Mouse (Mus musculus) limb, embryonic 14.5 days (tissue): Measurements from ENCODE around the gene 1700009N14Rik. TPM values are rescaled to one million over a fixed set of nuclear protein-coding genes. Genes with fewer than 3 reads are reported as not detected.

ENCODE experiments used
- ATAC-seq: fragments of 200-750 bp; cut with Nextera tagmentation; 2 replicates; pipeline ENCODE4 v1.8.0; 2017; ENCODE audit warnings: low read depth, moderate number of reproducible peaks, moderate TSS enrichment; ENCODE audit not compliant: low FRiP score
- DNase-seq: peaks from one replicate; pipeline ENCODE4 v3.0.0-alpha.2; 2015; ENCODE audit warnings: low spot score
- H3K27ac ChIP-seq: fragments of 300-500 bp; sonication (generic); replicated peaks from 2 replicates; pipeline ENCODE4 v1.5.1; 2014; ENCODE audit warnings: low read depth, mild to moderate bottlenecking, low read length, moderate library complexity, mixed read lengths
- H3K27me3 ChIP-seq: fragments of 300-500 bp; sonication (generic); 2 replicates; pipeline ENCODE4 v1.6.1; 2014; ENCODE audit warnings: low read length, mixed read lengths; ENCODE audit not compliant: control insufficient read depth, insufficient read depth
- H3K36me3 ChIP-seq: fragments of 300-500 bp; sonication (generic); 2 replicates; pipeline ENCODE4 v1.6.1; 2014; ENCODE audit warnings: mild to moderate bottlenecking, low read length, moderate library complexity, mixed read lengths; ENCODE audit not compliant: control insufficient read depth, insufficient read depth
- H3K4me1 ChIP-seq: fragments of 300-500 bp; sonication (generic); 2 replicates; pipeline ENCODE4 v1.6.1; 2014; ENCODE audit warnings: antibody characterized with exemption, low read length, mixed read lengths; ENCODE audit not compliant: control insufficient read depth, insufficient read depth
- H3K4me2 ChIP-seq: fragments of 300-500 bp; sonication (generic); replicated peaks from 2 replicates; pipeline ENCODE4 v1.6.1; 2014; ENCODE audit warnings: low read depth, mild to moderate bottlenecking, low read length, moderate library complexity; ENCODE audit not compliant: severe bottlenecking
- H3K4me3 ChIP-seq: fragments of 300-500 bp; sonication (generic); replicated peaks from 2 replicates; pipeline ENCODE4 v1.5.1; 2014; ENCODE audit warnings: low read length
- H3K9ac ChIP-seq: fragments of 300-500 bp; sonication (generic); 2 replicates; pipeline ENCODE4 v1.6.1; 2014; ENCODE audit warnings: mild to moderate bottlenecking, low read depth, low read length, moderate library complexity; ENCODE audit not compliant: severe bottlenecking
- H3K9me3 ChIP-seq: fragments of 300-500 bp; sonication (generic); 2 replicates; pipeline ENCODE4 v1.6.1; 2016; ENCODE audit warnings: low read length; ENCODE audit not compliant: control insufficient read depth
- POLR2A ChIP-seq: fragments of 200-500 bp; IDR thresholded peaks from 2 replicates; pipeline ENCODE4 v1.8.0; 2012; ENCODE audit warnings: inconsistent platforms, mild to moderate bottlenecking, moderate library complexity, borderline replicate concordance; ENCODE audit not compliant: insufficient read depth, insufficient read length; ENCODE audit errors: extremely low read depth
- WGBS: fragments of 180-500 bp; shearing (Covaris S2); extraction: QIAGEN DNeasy Blood & Tissue Kit; methylation state at CpG from one replicate; pipeline ENCODE4 v1.1.7; 2014; 5-methylcytosine and 5-hydroxymethylcytosine counted together
- polyA plus RNA-seq, 2 experiments: library from polyadenylated mRNA; depleted of rRNA in 1 of 2; stranded (reverse) in 1 of 2; unstranded in 1 of 2; fragments of >200 nt; fragmentation: Nextera tagmentation in 1 of 2; extraction: Ambion mirVana in 1 of 2; gene quantifications; 2 replicates each; pipeline versions ENCODE4 v1.2.1 to v1.2.3; 2012 to 2014

The 1700009N14Rik gene
- polyA plus RNA-seq (2012; rRNA removed) (0.08 TPM in 1 of 2 replicates, not detected in the other), polyA plus RNA-seq (2014; fragmentation: Nextera tagmentation; extraction: Ambion mirVana) (not detected in 2 replicates)

- TF ChIP-seq POLR2A, result no peak
- Histone ChIP-seq H3K36me3 (no peaks in the 10 kb centered on the region), H3K9ac (no peak within 1 kb of the TSS), H3K4me3 (no peak within 1 kb of the TSS), H3K9me3 (no peaks in the 10 kb centered on the region), H3K27ac (no peak within 1 kb of the TSS), H3K4me2 (no peak within 1 kb of the TSS), H3K27me3 (no peaks in the 10 kb centered on the region), H3K4me1 (0 out of 2 replicates have a peak, but pooled peaks cover 3% of the 10 kb centered on the region)
- WGBS, result 68% methylated on average over 3 of the region's 3 CpGs
- DNase-seq (no peak), ATAC-seq (no peak)
These were observed at the start of gene 1700009N14Rik for GRCm38 (mm10) chr4:39450069-39450468. 1700009N14Rik (plus strand) TSS chr4:39450295.

- no peak for TF ChIP-seq POLR2A
- no peak for ATAC-seq
- Histone ChIP-seq H3K4me2 (no peak overlapping the region), H3K9ac (no peak overlapping the region), H3K4me1 (no peaks in the 10 kb centered on the region), H3K4me3 (no peak overlapping the region), H3K27me3 (no peaks in the 10 kb centered on the region), H3K27ac (no peak overlapping the region), H3K9me3 (no peaks in the 10 kb centered on the region), H3K36me3 (no peaks in the 10 kb centered on the region)
- 84% methylated on average over 2 of the region's 2 CpGs for WGBS
- DNase-seq, result no peak
These were observed 12.2 kb upstream of the 1700009N14Rik start for GRCm38 (mm10) chr4:39437870-39438367.

GRCm38 (mm10) chr4:39474291-39474690 is 24.2 kb downstream of the 1700009N14Rik start:
- WGBS, result 73% methylated on average over 2 of the region's 2 CpGs
- Histone ChIP-seq H3K9me3 (no peaks in the 10 kb centered on the region), H3K9ac (no peak overlapping the region), H3K27ac (no peak overlapping the region), H3K4me1 (no peaks in the 10 kb centered on the region), H3K4me3 (no peak overlapping the region), H3K36me3 (no peaks in the 10 kb centered on the region), H3K4me2 (no peak overlapping the region), H3K27me3 (no peaks in the 10 kb centered on the region)
- DNase-seq (no peak), ATAC-seq (no peak)
- TF ChIP-seq POLR2A, result no peak

- no peak for TF ChIP-seq POLR2A
- WGBS, result 83% methylated on average over 8 of the region's 8 CpGs
- Histone ChIP-seq H3K4me2 (no peak overlapping the region), H3K27me3 (no peaks in the 10 kb centered on the region), H3K4me3 (no peak overlapping the region), H3K27ac (no peak overlapping the region), H3K4me1 (no peaks in the 10 kb centered on the region), H3K36me3 (no peaks in the 10 kb centered on the region), H3K9me3 (no peaks in the 10 kb centered on the region), H3K9ac (no peak overlapping the region)
- DNase-seq, result no peak
- ATAC-seq, result no peak
These were observed 36.3 kb downstream of the 1700009N14Rik start for GRCm38 (mm10) chr4:39486393-39486792.

DNA sequence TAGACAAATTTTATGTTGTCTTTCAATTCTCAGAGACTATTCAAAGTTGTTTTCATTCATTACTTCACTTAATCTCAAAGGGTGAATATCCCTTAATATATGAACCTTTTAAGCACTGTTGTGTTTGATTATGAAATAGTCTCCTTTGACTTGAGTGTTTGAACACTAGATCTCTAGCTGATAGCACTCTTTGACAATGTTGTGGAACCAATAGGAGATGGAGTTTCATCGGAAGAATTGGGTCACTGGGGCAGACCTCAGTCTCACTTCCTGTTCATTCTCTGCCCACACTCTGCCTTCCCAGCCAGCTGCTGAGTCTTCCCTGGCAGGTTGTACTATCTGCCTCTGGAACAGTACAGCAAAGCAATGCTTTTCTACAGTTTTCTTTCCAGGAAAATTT is 43.5 kb downstream of the 1700009N14Rik start:
- 85% methylated on average over 1 of the region's 1 CpGs for WGBS
- Histone ChIP-seq H3K4me1 (no peaks in the 10 kb centered on the region), H3K4me2 (no peak overlapping the region), H3K27me3 (no peaks in the 10 kb centered on the region), H3K36me3 (no peaks in the 10 kb centered on the region), H3K27ac (no peak overlapping the region), H3K4me3 (no peak overlapping the region), H3K9me3 (no peaks in the 10 kb centered on the region), H3K9ac (no peak overlapping the region)
- DNase-seq (no peak), ATAC-seq (no peak)
- TF ChIP-seq POLR2A, result no peak
